Mouse (Mus musculus): Measurements from ENCODE around the gene Ski.

GRCm38 (mm10) chr4:155221599-155222551 lies 517 bp downstream of the Ski start:
- TF ChIP-seq GATA1 (IDR thresholded peaks at IDR 0.05; ENCODE audit: low read length): no peak
- TF ChIP-seq TAL1 (IDR thresholded peaks at IDR 0.05; ENCODE audit: low read length): no peak

Measured in erythroblast, embryonic 14.5 days (primary cell).